Mouse (Mus musculus): ENCODE measurements around the gene Olfr1043. TPM values are rescaled to one million over a fixed set of nuclear protein-coding genes. Genes with fewer than 3 reads are reported as not detected.
"Not testable (repeated sequence)": the region's sequence is repeated elsewhere in the genome, so short reads cannot be mapped to it uniquely, and the experiment has no call there.

The Olfr1043 gene
- not detected in 2 replicates for polyA plus RNA-seq (2014; fragmentation: Nextera tagmentation; extraction: Ambion mirVana)

DNA sequence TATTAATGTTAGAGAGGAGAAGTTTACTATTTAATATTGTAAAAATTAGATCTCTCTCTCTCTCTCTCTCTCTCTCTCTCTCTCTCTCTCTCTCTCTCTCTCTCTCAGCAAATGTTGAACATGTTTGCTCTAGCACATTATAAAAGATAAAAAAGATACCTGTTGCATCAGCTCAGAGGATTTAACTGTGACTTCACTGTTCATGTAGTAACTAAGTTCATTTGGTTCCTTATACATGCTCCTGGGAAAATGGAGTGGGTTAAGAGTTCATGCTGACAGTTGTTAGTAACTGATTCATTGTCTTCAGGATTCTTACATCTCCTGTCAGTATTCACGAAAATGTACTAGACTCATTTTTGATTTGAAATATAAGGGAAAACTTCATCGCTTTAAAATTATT lies at the start of gene Olfr1043:
Gene Olfr1043 (minus strand): TSS at position 101 of the 400 bp plus-strand sequence.
- no peaks in the 10 kb centered on the region for H3K27me3 ChIP-seq (ENCODE audit: control insufficient read depth, insufficient read depth, low read length)
- DNase-seq (no peak), ATAC-seq (ENCODE audit: low FRiP score, low TSS enrichment) (no peak)
- no peak within 1 kb of the TSS for H3K4me2 ChIP-seq (ENCODE audit: low read length)
- no peaks in the 10 kb centered on the region for H3K36me3 ChIP-seq (ENCODE audit: control insufficient read depth, insufficient read depth, low read length)
- no peak within 1 kb of the TSS for H3K4me3 ChIP-seq (replicated peaks; ENCODE audit: low read depth, low read length)
- no peaks in the 10 kb centered on the region for H3K4me1 ChIP-seq (ENCODE audit: control insufficient read depth, insufficient read depth, low read length)
- 93% methylated on average over 2 of the region's 2 CpGs for WGBS
- H3K27ac ChIP-seq (replicated peaks; ENCODE audit: low read depth, low read length) = no peak within 1 kb of the TSS
- no peak within 1 kb of the TSS for H3K9ac ChIP-seq (replicated peaks; ENCODE audit: low read length)
- no peaks in the 10 kb centered on the region for H3K9me3 ChIP-seq (ENCODE audit: control insufficient read depth, low read length)

DNA sequence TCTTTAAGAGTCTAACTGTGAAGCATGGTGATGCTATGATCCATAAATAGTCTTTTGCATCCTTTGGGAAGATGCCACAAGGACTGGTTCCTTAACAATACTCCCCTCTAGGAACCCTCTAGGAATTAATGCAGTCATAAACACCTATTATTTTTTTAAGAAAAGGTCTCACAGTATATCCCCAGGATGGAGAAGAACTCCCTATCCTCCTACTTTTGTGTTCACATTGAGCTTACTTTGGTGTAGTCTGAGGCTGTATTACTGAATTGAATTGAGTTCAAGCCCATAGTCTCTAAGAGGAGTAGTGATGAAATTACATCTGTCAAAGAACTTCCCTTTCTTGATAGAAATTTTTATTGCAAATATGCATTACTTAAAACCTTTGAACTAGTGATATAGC lies 35.6 kb upstream of the Olfr1043 start, which contains the start of gene Olfr1045:
Gene Olfr1045 (minus strand): TSS at position 101 of the 400 bp plus-strand sequence.
- Histone ChIP-seq H3K4me1 (ENCODE audit: control insufficient read depth, insufficient read depth, low read length) (no peaks in the 10 kb centered on the region), H3K4me2 (ENCODE audit: low read length) (no peak within 1 kb of the TSS), H3K27me3 (ENCODE audit: control insufficient read depth, insufficient read depth, low read length) (no peaks in the 10 kb centered on the region), H3K4me3 (replicated peaks; ENCODE audit: low read depth, low read length) (no peak within 1 kb of the TSS), H3K27ac (replicated peaks; ENCODE audit: low read depth, low read length) (no peak within 1 kb of the TSS), H3K9me3 (ENCODE audit: control insufficient read depth, low read length) (no peaks in the 10 kb centered on the region), H3K36me3 (ENCODE audit: control insufficient read depth, insufficient read depth, low read length) (no peaks in the 10 kb centered on the region), H3K9ac (replicated peaks; ENCODE audit: low read length) (no peak within 1 kb of the TSS)
- DNase-seq (no peak), ATAC-seq (ENCODE audit: low FRiP score, low TSS enrichment) (no peak)

DNA sequence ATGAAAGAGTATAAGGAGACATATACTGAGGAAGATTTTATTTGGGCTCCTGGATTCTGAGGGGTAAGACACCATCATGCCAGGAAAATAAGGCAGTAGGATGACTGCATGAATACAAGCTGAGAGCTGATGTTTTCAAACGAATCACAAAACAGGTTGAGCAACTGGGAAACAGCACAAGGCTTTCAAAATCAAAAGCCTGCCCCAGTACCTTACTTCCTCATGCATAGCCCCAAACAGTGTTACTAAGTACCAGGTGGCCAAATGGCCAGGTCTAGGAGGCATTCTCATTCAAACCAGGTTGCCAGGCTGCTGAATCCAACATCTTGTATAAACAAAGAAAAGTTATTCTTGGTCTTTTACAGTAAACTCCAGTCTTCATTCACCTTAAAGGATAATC lies 28.5 kb upstream of the Olfr1043 start:
- H3K36me3 ChIP-seq (ENCODE audit: control insufficient read depth, insufficient read depth, low read length) = no peaks in the 10 kb centered on the region
- no peaks in the 10 kb centered on the region for H3K9me3 ChIP-seq (ENCODE audit: control insufficient read depth, low read length)
- H3K9ac ChIP-seq (replicated peaks; ENCODE audit: low read length) = no peak overlapping the region
- no peak for DNase-seq
- no peak overlapping the region for H3K27ac ChIP-seq (replicated peaks; ENCODE audit: low read depth, low read length)
- 51% methylated on average over 1 of the region's 1 CpGs for WGBS
- H3K4me2 ChIP-seq (ENCODE audit: low read length) = no peak overlapping the region
- H3K4me1 ChIP-seq (ENCODE audit: control insufficient read depth, insufficient read depth, low read length) = no peaks in the 10 kb centered on the region
- ATAC-seq (ENCODE audit: low FRiP score, low TSS enrichment) = no peak
- H3K4me3 ChIP-seq (replicated peaks; ENCODE audit: low read depth, low read length) = no peak overlapping the region
- H3K27me3 ChIP-seq (ENCODE audit: control insufficient read depth, insufficient read depth, low read length) = no peaks in the 10 kb centered on the region

DNA sequence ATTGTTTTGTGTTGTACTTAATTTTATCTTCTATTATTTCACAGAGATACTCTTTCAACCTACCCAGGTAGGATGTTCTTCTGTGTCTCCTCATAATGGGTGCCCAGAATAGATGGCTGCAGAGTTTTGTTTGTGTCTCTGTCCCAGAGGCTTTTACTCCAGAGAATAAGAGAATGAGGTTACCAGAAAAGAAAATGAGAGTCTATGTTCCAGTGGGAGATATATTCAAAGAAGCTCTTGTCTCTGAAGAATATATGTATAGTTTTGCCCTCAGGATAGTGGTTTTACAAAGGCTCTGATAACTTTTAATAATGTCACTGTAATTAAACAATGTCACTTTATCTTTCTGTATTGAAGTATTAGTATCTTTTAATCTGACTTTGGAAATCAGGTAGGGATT lies 18.3 kb upstream of the Olfr1043 start, which contains the start of gene Olfr52:
Gene Olfr52 (minus strand): TSS at position 101 of the 400 bp plus-strand sequence.
- Histone ChIP-seq H3K27me3 (ENCODE audit: control insufficient read depth, insufficient read depth, low read length) (no peaks in the 10 kb centered on the region), H3K9ac (replicated peaks; ENCODE audit: low read length) (no peak within 1 kb of the TSS), H3K4me2 (ENCODE audit: low read length) (no peak within 1 kb of the TSS), H3K4me1 (ENCODE audit: control insufficient read depth, insufficient read depth, low read length) (no peaks in the 10 kb centered on the region), H3K9me3 (ENCODE audit: control insufficient read depth, low read length) (no peaks in the 10 kb centered on the region), H3K27ac (replicated peaks; ENCODE audit: low read depth, low read length) (no peak within 1 kb of the TSS), H3K4me3 (replicated peaks; ENCODE audit: low read depth, low read length) (no peak within 1 kb of the TSS), H3K36me3 (ENCODE audit: control insufficient read depth, insufficient read depth, low read length) (no peaks in the 10 kb centered on the region)
- no peak for DNase-seq
- ATAC-seq (ENCODE audit: low FRiP score, low TSS enrichment) = no peak

DNA sequence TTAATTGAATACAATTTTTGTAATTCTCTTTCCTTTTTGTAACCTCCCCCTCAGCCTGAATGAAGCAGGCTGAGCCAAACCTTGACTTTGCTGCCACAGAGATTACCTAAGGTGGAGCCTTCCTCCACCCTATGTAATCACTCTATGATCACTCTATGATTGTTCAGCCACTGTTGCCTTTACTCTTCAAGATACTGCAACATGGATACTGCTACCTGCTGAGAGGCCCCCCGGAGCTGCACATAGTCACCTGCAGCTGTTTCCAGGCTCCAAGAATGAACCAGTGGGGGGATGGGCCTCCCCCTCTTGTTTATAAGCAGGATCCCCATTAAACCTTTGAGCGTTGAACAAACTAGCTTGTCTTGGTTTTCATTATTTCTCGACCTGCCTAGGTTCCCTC lies 12.6 kb upstream of the Olfr1043 start:
- H3K27ac ChIP-seq (replicated peaks; ENCODE audit: low read depth, low read length) = no peak overlapping the region
- no peaks in the 10 kb centered on the region for H3K36me3 ChIP-seq (ENCODE audit: control insufficient read depth, insufficient read depth, low read length)
- DNase-seq (no peak), ATAC-seq (ENCODE audit: low FRiP score, low TSS enrichment) (no peak)
- H3K4me2 ChIP-seq (ENCODE audit: low read length) = no peak overlapping the region
- H3K4me3 ChIP-seq (replicated peaks; ENCODE audit: low read depth, low read length) = no peak overlapping the region
- 80% methylated on average over 3 of the region's 3 CpGs for WGBS
- H3K27me3 ChIP-seq (ENCODE audit: control insufficient read depth, insufficient read depth, low read length) = no peaks in the 10 kb centered on the region
- no peaks in the 10 kb centered on the region for H3K9me3 ChIP-seq (ENCODE audit: control insufficient read depth, low read length)
- H3K9ac ChIP-seq (replicated peaks; ENCODE audit: low read length) = no peak overlapping the region
- H3K4me1 ChIP-seq (ENCODE audit: control insufficient read depth, insufficient read depth, low read length) = no peaks in the 10 kb centered on the region

DNA sequence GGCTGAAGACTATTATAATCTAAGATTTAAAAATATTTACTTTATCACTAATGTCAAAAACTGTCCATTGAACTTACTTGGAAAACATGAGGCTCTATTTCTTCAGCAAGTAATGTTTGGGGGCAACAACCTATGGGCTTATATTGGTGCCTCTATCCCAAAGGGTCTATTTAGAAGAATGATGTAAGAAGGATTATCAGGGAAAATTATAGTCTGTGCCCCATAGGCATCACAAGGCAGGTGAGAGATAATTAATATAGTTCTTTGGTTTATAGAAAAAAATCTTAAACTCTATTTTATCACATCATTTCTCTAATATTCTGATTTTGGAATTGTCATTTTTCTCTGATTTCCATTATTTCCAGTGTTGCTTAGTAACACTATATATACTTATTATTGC lies 10.4 kb upstream of the Olfr1043 start, which contains the start of gene Olfr1044:
Gene Olfr1044 (minus strand): TSS at position 101 of the 400 bp plus-strand sequence.
- H3K27me3 ChIP-seq (ENCODE audit: control insufficient read depth, insufficient read depth, low read length) = no peaks in the 10 kb centered on the region
- ATAC-seq (ENCODE audit: low FRiP score, low TSS enrichment) = no peak
- H3K9me3 ChIP-seq (ENCODE audit: control insufficient read depth, low read length) = no peaks in the 10 kb centered on the region
- H3K36me3 ChIP-seq (ENCODE audit: control insufficient read depth, insufficient read depth, low read length) = no peaks in the 10 kb centered on the region
- H3K4me3 ChIP-seq (replicated peaks; ENCODE audit: low read depth, low read length) = no peak within 1 kb of the TSS
- H3K27ac ChIP-seq (replicated peaks; ENCODE audit: low read depth, low read length) = no peak within 1 kb of the TSS
- H3K4me2 ChIP-seq (ENCODE audit: low read length) = no peak within 1 kb of the TSS
- DNase-seq = no peak
- no peak within 1 kb of the TSS for H3K9ac ChIP-seq (replicated peaks; ENCODE audit: low read length)
- no peaks in the 10 kb centered on the region for H3K4me1 ChIP-seq (ENCODE audit: control insufficient read depth, insufficient read depth, low read length)

DNA sequence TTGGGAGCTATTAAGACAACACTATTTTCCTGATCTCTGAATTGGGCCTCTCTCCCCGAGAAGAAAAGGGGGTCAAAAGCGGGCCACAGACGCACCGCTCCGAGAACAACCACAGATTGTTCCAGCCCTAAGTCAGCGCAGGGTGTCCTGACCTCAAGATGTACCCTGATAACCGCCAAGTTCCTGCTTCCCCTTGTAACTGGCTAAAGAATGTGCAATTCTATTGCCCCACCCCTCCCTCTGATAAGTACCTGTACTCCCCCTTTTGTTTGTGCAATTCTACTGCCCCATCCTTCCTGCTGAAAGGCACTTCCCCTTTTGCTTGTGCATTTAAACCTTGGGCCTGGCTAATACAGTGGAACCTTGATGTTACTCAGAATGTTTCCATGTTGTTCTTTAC lies 8.1 kb upstream of the Olfr1043 start:
- DNase-seq; H3K36me3 ChIP-seq (ENCODE audit: control insufficient read depth, insufficient read depth, low read length); ATAC-seq (ENCODE audit: low FRiP score, low TSS enrichment); H3K27me3 ChIP-seq (ENCODE audit: control insufficient read depth, insufficient read depth, low read length); H3K4me2 ChIP-seq (ENCODE audit: low read length); H3K9ac ChIP-seq (replicated peaks; ENCODE audit: low read length); H3K4me3 ChIP-seq (replicated peaks; ENCODE audit: low read depth, low read length); H3K27ac ChIP-seq (replicated peaks; ENCODE audit: low read depth, low read length); H3K9me3 ChIP-seq (ENCODE audit: control insufficient read depth, low read length); H3K4me1 ChIP-seq (ENCODE audit: control insufficient read depth, insufficient read depth, low read length): not testable (repeated sequence)
- WGBS = 90% methylated on average over 7 of the region's 7 CpGs

DNA sequence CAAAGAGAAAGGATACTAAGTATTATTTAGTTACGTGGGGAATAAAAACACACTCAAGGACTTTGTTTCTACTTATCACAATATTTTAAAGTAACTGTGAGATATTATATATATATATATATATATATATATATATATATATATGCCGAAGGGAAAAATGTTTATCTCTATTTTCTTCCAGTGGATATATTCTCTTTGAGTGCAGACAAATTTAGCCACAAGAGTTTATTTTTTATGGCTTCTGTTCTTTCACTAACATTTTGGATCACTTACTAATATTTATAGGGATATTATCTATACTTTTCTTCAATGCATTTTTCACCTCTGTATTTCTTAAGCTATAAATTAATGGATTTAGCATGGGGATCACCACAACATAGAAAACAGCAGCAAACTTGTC lies 5.6 kb downstream of the Olfr1043 start, which contains the start of gene Olfr1042:
Gene Olfr1042 (minus strand): TSS at position 101 of the 400 bp plus-strand sequence.
- H3K36me3 ChIP-seq (ENCODE audit: control insufficient read depth, insufficient read depth, low read length) = no peaks in the 10 kb centered on the region
- H3K27me3 ChIP-seq (ENCODE audit: control insufficient read depth, insufficient read depth, low read length) = no peaks in the 10 kb centered on the region
- no peak within 1 kb of the TSS for H3K4me3 ChIP-seq (replicated peaks; ENCODE audit: low read depth, low read length)
- H3K4me2 ChIP-seq (ENCODE audit: low read length) = no peak within 1 kb of the TSS
- DNase-seq = no peak
- no peak within 1 kb of the TSS for H3K27ac ChIP-seq (replicated peaks; ENCODE audit: low read depth, low read length)
- H3K9me3 ChIP-seq (ENCODE audit: control insufficient read depth, low read length) = no peaks in the 10 kb centered on the region
- no peaks in the 10 kb centered on the region for H3K4me1 ChIP-seq (ENCODE audit: control insufficient read depth, insufficient read depth, low read length)
- 95% methylated on average over 2 of the region's 2 CpGs for WGBS
- H3K9ac ChIP-seq (replicated peaks; ENCODE audit: low read length) = no peak within 1 kb of the TSS
- ATAC-seq (ENCODE audit: low FRiP score, low TSS enrichment) = no peak

DNA sequence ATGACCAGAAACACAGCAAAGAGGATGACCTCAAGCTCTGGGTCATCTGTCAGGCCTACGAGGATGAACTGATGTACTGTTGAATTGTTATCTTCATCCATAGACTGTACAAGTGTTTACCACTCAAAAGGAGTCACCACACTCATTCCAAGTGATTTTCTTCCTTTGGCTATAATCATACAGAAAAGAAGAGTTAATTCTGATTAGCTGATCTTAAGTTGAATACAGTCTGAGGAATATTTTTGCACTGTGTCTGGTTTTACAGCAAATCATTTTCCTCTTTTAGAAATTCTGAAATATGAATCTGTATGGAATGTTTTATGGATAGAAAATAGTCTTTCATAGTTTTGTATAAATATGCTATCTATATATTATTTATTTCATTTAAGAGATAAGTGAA lies 20.7 kb downstream of the Olfr1043 start, which contains the start of gene Olfr1040:
Gene Olfr1040 (minus strand): TSS at position 101 of the 400 bp plus-strand sequence.
- no peaks in the 10 kb centered on the region for H3K36me3 ChIP-seq (ENCODE audit: control insufficient read depth, insufficient read depth, low read length)
- no peak within 1 kb of the TSS for H3K27ac ChIP-seq (replicated peaks; ENCODE audit: low read depth, low read length)
- ATAC-seq (ENCODE audit: low FRiP score, low TSS enrichment) (no peak), DNase-seq (no peak)
- WGBS = 82% methylated on average over 1 of the region's 1 CpGs
- H3K4me2 ChIP-seq (ENCODE audit: low read length) = no peak within 1 kb of the TSS
- no peaks in the 10 kb centered on the region for H3K9me3 ChIP-seq (ENCODE audit: control insufficient read depth, low read length)
- H3K9ac ChIP-seq (replicated peaks; ENCODE audit: low read length) = no peak within 1 kb of the TSS
- no peak within 1 kb of the TSS for H3K4me3 ChIP-seq (replicated peaks; ENCODE audit: low read depth, low read length)
- H3K27me3 ChIP-seq (ENCODE audit: control insufficient read depth, insufficient read depth, low read length) = no peaks in the 10 kb centered on the region
- H3K4me1 ChIP-seq (ENCODE audit: control insufficient read depth, insufficient read depth, low read length) = no peaks in the 10 kb centered on the region

All from midbrain, embryonic 14.5 days (tissue).